Mouse (Mus musculus) adrenal gland (tissue): ENCODE measurements around the gene Trpm4.

Experiments
- intact Hi-C: fragments of 180-260 bp; cut with DNase I; formaldehyde crosslinking; loops from one replicate; pipeline ENCODE4 v1.15.1; 2025

Trpm4 gene

GRCm38 (mm10) chr7:45315182-45315701 is 18.3 kb downstream of the Trpm4 start:
- intact Hi-C loops, result no loop called here

DNA sequence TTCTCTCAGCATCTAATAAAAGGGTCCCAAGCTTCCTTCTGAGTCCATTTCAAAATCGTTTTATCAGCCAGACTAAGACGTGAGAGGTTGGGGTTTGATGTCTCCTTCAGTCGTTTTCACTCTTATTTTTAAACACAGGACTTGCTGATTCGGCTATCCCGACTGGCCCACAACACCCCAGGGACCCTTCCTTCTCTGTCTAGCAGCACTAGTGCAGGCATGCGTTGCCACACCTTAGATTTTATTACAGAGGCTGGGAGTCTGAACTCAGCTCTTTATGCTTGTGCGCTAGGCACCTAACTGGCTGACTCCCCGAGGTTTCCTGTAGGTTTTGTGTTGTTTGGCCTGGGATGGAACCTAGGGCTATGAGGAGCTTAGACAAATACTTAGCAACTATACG is 20.1 kb downstream of the Trpm4 start:
- intact Hi-C loops, result no loop called here

DNA sequence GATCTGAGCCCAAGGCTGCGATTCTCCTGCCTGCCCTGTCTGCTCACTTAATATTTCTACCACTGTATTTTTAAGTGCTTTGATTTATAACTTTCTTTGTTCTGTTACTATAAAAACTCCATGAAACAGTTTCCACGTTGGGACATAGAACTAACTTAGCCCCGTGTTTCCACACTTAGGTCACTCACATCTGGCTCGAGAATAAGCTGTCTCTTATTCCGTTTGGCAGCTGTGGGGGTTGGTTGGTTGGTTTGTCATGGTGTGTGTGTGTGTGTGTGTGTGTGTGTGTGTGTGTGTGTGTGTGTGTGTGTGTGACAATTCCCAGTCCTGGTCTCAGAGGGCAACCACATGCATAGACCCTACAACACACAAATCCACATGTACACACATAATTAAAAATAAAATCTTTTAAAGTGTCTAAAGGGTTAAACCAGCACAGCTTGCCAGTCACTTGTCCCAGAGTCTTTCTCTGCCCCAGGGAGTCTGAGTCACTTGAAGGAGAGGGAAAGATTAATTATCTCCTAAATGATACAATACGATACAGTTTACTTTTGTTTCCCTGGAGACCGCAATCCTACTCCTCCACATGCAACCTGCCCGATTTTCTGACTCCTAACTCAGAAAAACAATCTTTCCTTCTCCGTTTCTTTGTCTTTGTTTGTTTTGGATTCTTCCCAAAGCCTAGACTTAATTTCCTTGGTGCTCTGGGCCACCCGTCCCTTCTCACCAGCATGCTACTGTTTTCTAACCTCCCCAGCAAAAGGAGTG is 20.7 kb downstream of the Trpm4 start:
- intact Hi-C loops, result no loop called here

- intact Hi-C loops, result no loop called here
Measured at GRCm38 (mm10) chr7:45312023-45312422, 21.6 kb downstream of the Trpm4 start.

GRCm38 (mm10) chr7:45309455-45309854 is 24.1 kb downstream of the Trpm4 start:
- intact Hi-C loops, result loop anchor here (5.0 kb wide), 1 partner anchor 88 kb away; the partner anchor contains the start of gene Snrnp70

DNA sequence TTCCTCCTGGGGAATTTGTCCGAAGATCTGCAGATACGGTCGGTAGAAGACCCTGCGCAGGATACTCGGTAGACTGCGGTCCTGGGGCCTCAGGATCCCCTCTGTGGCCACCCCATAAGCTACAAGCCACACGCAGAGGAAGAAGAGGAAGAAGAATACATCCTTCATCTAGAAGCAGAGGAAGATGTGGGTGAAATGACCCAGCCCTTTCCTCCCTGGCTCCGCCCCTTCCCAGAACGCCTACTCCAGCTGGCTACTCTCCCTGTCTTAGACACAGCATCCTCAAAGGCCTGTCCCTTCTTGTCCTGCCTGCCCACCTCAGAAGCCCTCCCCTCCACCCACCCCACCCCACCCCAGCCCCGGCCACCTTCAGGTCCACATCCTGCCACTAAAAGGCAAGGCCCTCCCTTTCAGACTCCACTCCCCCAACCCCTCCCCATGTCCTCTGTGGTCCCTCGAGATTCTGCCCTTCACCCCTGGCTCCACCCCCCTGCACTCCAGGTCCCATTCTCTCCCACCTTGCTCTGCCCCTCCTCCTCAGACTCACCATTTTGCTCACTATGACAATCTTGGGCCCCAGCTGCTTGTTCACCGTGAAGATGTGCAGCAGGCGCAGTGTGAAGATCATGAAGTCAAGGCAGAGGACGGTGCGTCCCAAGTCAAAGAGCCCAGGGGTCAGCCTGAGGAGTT is 24.9 kb downstream of the Trpm4 start:
- intact Hi-C loops, result loop anchor here (5.0 kb wide), 1 partner anchor 89 kb away; the partner anchor contains the start of gene Snrnp70

DNA sequence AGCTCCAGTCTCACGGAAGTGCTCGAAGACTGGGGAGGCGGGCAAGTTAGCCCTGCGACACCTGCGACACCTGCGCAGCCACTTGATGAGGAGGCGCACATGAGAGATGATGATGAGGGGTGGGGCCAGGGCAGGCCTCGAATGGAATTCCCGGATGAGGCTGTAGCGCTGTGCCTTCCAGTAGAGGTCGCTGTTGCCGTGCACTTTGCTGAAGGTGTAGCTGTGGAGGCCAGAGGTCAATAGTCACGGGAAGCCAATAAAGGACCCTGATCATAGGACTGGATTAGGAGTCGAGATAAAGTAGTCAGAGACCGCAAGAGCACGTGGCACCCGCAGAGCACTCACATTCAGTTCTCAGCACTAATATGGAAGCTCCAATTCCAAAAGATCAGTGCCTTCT is 28.3 kb downstream of the Trpm4 start:
- intact Hi-C loops, result loop anchor here (5.0 kb wide), 1 partner anchor 92 kb away; the partner anchor contains the start of gene Snrnp70

- intact Hi-C loops, result loop anchor here (5.0 kb wide), 1 partner anchor 92 kb away; the partner anchor contains the start of gene Snrnp70
Measured at GRCm38 (mm10) chr7:45304869-45305268, 28.7 kb downstream of the Trpm4 start.

GRCm38 (mm10) chr7:45302626-45303025 is 31.0 kb downstream of the Trpm4 start:
- intact Hi-C loops, result no loop called here

- intact Hi-C loops, result no loop called here
Measured at GRCm38 (mm10) chr7:45300270-45300669, 33.3 kb downstream of the Trpm4 start.

DNA sequence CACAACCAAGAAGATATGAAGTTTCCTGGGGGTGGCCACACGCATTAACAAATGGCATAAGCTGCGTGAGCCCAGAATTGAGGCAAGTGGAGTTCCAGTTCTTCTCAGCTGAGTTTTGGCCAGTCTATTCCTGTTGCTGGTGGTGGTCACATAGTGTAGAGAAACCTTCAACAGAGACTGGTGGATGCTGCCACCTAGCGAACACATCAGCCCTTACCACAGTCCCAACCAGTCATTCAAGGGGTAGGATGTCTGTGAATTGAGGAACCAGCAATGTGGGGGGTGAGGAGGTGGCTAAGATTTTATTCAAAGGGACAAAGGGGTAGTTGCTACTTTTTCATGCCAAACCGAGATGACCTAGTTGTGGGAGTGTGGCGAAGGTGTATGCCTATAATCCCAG is 33.8 kb downstream of the Trpm4 start:
- intact Hi-C loops, result no loop called here

DNA sequence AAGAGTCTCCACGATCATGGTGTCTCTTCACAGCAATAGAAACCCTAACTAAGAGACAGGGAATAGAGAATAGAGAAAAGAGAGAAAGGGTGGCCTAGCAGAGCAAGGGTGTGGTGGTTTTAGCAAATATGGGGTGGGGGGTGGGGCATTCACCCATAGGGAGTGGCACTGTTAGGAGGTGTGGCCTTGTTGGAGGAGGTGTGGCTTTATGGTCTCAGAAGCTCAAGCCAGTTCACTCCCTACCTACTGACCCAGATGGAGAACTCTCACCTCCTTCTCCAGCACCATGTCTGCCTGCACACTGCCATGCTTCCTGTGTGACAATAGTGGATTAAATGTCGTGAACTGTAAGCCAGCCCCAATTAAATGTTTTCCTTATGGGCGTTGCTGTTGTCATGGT is 36.0 kb downstream of the Trpm4 start:
- intact Hi-C loops, result no loop called here

DNA sequence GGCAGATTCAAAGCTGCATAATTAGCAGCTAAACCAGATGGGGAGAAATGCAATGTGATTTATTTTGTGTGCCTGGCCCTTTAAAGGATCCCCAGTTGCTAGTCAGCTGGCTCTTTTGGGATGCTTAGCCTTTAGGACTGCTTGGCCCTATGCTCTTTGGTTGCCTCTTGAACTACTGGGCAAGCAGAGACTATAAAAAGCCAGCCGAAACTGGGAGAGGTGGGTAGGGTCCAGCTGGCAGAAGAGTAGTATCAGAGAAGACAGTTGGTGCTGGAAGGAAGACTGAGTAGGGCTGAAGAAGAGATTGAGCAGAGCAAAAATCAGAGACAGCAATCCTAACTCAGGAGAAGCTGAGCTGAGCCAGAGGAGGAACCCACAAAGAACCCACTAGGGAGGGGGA is 37.0 kb downstream of the Trpm4 start:
- intact Hi-C loops, result no loop called here

GRCm38 (mm10) chr7:45286486-45286885 is 47.1 kb downstream of the Trpm4 start:
- intact Hi-C loops, result no loop called here

DNA sequence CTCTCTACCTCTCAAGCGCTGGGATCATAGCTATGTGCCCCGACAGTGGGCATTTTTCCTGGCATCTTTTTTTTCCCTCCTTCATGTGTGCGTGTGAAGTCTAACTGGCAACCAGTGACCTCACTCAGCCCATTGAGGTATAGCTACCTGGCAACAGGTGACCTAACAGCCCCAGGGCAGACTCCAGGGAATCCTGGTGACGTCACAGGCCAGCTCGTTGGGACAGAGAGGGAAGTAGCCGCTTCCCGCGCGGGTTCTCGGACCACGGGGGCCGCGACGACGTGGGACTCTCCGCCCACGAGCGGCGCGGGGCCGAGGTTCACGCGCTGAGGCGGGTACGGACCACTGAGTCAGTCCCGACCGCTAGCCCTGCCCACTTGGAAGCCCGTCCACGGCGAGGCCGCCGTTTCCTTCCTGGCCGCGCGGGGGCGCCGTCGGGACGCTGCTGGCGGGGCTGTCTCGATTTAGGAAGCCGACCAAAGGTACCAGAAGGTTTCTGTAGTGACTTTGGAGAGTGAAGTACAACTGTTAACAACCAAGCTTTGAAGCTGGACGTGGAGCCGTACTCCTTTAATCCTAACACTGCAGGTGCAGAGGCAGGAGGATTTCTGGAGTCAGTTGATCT is 56.3 kb downstream of the Trpm4 start, which contains the start of gene Slc6a21:
TSS of gene Slc6a21 (plus strand) at position 378 of the 625 bp plus-strand sequence.
- intact Hi-C loops, result no loop called here

DNA sequence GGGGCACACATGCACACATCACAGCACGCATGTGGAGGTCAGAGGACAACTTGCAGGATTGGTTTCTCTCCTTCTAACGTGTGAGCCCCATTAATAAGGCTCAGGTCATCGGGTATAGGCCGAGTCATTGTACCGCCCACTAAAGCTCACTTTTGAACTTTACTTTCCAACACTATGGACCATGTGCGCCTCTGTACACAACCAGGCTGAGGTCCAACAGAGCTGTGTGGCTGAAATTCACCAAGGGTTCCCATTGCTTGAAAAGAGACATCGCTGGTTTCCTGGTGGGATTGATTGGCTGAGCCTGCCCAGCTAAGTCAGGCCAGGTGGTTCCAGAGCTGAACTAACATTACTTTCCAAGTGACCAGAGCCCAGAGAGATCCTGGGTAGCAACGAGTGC is 59.9 kb downstream of the Trpm4 start:
- intact Hi-C loops, result no loop called here

DNA sequence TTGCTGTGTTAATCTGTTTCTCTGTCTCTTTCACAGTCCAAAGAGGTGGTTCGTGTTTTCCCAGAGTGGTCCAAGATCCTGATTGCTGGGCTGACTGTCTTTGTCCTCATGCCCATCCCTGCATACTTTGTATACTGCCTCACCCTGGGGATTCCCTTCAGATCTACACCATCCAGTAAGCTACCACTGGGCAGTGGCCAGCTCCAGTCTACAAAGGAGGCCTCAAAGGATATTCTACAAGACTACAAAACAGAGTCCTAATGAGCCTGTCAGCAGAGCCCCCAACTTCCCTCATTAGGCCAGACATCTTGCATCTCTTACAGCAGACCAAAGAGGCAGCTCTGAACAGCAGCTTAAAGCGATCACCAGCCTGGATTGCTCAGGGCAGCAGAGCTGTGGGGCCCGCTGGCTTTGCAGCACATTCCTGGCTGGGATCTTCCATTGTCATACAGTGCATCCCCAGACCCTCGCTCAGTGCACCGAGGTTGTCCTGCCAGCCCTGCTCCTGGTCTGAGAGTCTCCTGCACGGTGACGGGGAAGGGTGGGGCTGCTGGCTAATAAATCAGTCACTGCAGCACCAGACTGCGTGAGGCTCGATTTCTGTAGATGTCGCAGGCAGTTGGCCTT is 60.7 kb downstream of the Trpm4 start:
- intact Hi-C loops, result no loop called here

GRCm38 (mm10) chr7:45265518-45265917 is 68.1 kb downstream of the Trpm4 start:
- intact Hi-C loops, result no loop called here

GRCm38 (mm10) chr7:45264348-45264747 is 69.2 kb downstream of the Trpm4 start:
- intact Hi-C loops, result no loop called here

GRCm38 (mm10) chr7:45263006-45263607 is 70.5 kb downstream of the Trpm4 start:
- intact Hi-C loops, result no loop called here

DNA sequence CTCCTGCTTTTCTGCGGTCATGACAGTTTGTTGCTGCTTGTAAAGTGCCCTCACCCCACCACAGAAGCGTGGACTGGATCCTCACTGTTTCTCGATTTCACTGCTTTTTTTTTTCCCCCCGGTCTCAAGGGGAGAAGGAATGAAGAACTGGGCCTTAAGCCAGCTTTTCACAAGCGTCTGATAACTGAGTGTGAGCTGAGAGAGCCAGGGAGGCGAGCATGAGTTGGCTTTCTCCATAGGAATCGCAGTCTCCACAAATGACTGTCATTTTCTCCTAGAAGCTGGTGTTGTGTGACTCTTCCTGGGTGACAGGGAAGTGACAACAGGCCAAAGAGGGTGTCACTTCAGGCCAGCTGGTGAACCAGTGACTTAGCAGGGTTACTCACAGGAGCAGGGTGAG is 71.3 kb downstream of the Trpm4 start:
- intact Hi-C loops, result no loop called here
